Mouse (Mus musculus) spleen, adult 2 months (tissue): ENCODE results near the gene Magi1.

Experiments
- CTCF ChIP-seq: fragments of 200-500 bp; IDR thresholded peaks from 2 replicates; pipeline ENCODE4 v1.5.1; 2011; ENCODE audit warnings: mild to moderate bottlenecking, inconsistent platforms; ENCODE audit not compliant: insufficient read depth, insufficient read length, insufficient replicate concordance; ENCODE audit errors: extremely low read depth
- POLR2A ChIP-seq: fragments of 200-500 bp; IDR thresholded peaks from 2 replicates; pipeline ENCODE4 v1.6.1; 2011; ENCODE audit warnings: low read depth, low read length, inconsistent platforms

DNA sequence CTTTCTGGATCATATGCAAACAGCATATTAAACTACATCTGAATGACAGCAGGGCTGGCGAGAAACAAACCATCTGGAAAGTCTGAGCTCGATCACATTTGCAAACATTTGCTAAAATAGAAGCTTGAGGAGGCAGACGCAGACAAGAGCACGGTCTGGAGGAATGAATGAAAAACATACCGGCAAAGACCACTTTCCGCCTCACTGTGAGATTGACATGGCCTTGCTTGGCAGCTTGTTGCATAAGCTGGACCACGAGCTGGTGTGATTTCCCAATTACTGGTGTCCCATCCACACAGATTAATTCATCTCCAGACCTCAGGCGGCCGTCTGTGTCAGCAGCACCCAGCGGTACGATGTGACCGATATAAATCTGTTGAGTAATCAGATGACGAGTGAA is 584.3 kb downstream of the Magi1 start:
- TF ChIP-seq CTCF (no peak), POLR2A (no peak)
